Mouse (Mus musculus): ENCODE results near the gene Kpnb1. TPM values are rescaled to one million over a fixed set of nuclear protein-coding genes. Genes with fewer than 3 reads are reported as not detected.

Gene Kpnb1
- 82.8 and 88.9 TPM in 2 replicates for polyA plus RNA-seq (2016; fragmentation: Nextera tagmentation; extraction: Ambion mirVana)

DNA sequence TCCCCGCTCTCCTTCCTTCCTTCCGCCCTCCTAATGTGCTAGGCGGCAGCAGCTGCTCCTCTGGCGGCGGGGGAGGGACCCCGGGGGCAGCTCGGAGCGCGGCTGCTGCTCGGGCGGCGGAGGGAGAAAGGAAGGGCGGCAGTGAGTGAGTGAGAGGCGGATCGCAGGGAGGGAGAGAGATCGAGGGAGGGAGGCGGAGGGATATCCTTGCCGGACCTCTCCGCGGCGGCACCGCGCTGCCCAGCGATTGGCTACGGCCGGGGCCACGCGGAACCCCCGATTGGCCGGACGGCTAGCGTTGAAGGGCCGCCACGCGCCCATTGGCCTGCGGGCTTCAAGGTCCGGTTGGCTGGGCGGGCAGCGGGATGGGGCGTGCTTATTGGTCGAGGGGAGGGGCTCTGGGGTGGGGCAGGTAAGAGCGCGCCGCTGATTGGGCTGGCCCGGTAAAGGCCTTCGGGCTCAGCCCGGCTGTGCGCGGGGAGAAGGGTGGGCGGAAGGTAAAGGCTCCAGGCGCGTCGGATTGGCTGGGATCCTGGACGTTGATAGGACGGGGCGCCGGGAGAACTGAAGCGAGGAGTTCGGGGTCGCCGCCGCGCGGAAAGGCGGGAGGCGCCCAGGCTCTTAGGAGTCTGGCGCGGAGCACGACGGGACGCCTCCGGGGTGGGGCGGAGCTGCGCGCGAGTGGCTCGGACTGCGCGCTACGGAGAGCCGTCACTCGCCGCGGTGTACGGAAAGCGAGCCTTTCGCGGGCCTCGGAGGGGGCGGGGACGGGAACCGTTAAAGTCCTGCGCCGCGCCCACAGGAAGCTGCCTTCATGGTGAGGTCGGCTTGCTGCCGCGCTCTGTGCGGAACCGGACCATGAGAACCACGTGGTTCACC is at the start of gene Kpnb1:
Gene Kpnb1, minus strand, starts transcription at position 118 of the 879 bp plus-strand sequence.
- Histone ChIP-seq H3K9me3 (replicated peaks) (no peaks in the 10 kb centered on the region), H3K27ac (peak within 1 kb of the TSS; percentile 95), H3K4me1 (peaks cover 25% of the 10 kb centered on the region), H3K27me3 (ENCODE audit: low read depth, poor library complexity, severe bottlenecking) (no peaks in the 10 kb centered on the region), H3K4me3 (peak within 1 kb of the TSS; percentile 69), H3K36me3 (peaks cover 51% of the 10 kb centered on the region)
- WGBS = under 1% methylated on average over 100 of the region's 101 CpGs
- DNase-seq (ENCODE audit: low spot score) = peak; percentile 98

DNA sequence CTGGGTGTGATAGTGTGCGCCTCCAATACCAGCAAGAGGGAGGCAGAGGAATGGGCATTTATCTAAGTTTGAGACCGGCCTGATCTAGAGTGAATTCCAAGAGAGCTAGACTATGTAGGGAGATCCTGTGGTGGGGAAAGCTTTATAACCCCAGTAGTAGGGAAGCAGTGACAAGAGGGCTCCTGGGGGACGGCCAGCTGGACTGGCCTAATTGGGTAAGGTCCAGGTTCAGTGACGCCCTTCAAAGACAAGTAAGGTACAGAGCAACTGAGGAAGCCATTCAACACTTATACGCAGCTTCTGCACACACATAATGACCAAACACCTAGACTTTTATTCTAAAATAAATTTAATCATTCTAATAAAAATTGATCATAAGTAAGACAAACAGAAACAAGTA is 44.8 kb upstream of the Kpnb1 start:
- no peak for DNase-seq (ENCODE audit: low spot score)
- H3K4me1 ChIP-seq = no peaks in the 10 kb centered on the region
- no peak overlapping the region for H3K4me3 ChIP-seq
- H3K27me3 ChIP-seq (ENCODE audit: low read depth, poor library complexity, severe bottlenecking) = no peaks in the 10 kb centered on the region
- 91% methylated on average over 5 of the region's 5 CpGs for WGBS
- H3K9me3 ChIP-seq (replicated peaks) = no peaks in the 10 kb centered on the region
- no peak overlapping the region for H3K27ac ChIP-seq
- peaks cover 91% of the 10 kb centered on the region for H3K36me3 ChIP-seq

DNA sequence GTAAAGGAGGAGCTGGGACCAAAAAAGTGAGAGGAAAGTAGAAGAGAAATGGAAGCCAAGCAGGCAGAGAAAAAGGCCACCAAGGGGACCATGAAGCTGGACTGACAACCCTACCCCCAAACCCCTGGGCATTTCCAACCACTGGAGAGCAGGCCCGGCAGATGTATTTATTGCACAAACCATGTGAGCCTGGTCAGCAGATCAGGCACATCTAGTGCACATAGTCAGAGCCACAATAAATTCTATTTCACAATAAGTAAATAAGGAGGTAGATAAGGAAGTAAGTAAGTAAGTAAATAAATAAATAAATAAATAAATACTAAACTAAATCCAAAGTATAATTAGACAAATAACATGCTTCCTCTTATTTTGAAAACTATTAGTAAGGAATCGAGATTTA is 41.7 kb upstream of the Kpnb1 start:
- no peak for DNase-seq (ENCODE audit: low spot score)
- no peaks in the 10 kb centered on the region for H3K9me3 ChIP-seq (replicated peaks)
- peaks cover 92% of the 10 kb centered on the region for H3K36me3 ChIP-seq
- H3K4me1 ChIP-seq = no peaks in the 10 kb centered on the region
- H3K4me3 ChIP-seq = no peak overlapping the region
- H3K27ac ChIP-seq = no peak overlapping the region
- no peaks in the 10 kb centered on the region for H3K27me3 ChIP-seq (ENCODE audit: low read depth, poor library complexity, severe bottlenecking)
- WGBS = 87% methylated on average over 2 of the region's 2 CpGs

DNA sequence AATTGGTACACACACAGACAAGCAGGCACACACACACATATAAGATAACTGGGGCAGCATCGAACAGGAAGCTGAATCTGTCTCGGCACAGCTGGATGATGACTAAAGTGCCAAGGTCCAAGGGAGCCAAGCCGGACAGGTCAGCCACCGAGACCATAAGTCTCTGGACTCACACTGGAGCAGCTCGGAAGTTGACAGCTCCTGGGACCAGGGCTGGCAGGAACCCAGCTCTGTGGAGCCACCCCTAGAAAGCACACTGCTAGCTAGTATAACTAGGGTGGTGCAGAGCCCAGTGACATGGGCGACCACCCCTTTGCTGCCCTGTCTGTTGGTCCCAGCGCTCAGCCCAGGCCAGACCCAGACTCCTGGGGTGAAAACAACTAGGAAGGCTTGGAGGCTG is 41.3 kb upstream of the Kpnb1 start:
- Histone ChIP-seq H3K36me3 (peaks cover 91% of the 10 kb centered on the region), H3K9me3 (replicated peaks) (no peaks in the 10 kb centered on the region)

DNA sequence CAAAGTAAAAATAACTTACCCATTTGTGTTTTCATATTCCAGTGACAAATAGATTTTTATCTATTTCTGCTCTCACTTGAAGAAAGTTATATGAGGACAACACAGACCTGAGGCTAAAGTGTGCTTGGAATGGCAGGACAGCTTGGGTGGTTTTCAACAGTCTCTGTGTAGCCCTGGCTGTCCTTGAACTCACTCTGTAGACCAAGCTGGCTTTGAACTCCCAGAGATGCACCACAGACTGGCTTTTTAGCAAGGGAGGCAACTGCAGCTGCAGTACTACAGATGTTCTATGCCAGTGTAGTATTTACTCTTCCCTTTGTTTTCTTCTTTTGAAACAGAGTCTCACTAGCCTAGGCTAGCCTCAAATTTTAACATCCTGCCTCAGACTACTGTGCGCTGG is 38.5 kb upstream of the Kpnb1 start:
- no peak overlapping the region for H3K4me3 ChIP-seq
- H3K4me1 ChIP-seq = no peaks in the 10 kb centered on the region
- peaks cover 93% of the 10 kb centered on the region for H3K36me3 ChIP-seq
- WGBS = 97% methylated on average over 1 of the region's 1 CpGs
- no peaks in the 10 kb centered on the region for H3K27me3 ChIP-seq (ENCODE audit: low read depth, poor library complexity, severe bottlenecking)
- H3K9me3 ChIP-seq (replicated peaks) = no peaks in the 10 kb centered on the region
- H3K27ac ChIP-seq = no peak overlapping the region
- DNase-seq (ENCODE audit: low spot score) = no peak

More for the DNA sequence above, 41.3 kb upstream of the Kpnb1 start:
- WGBS = 93% methylated on average over 7 of the region's 7 CpGs
- Histone ChIP-seq H3K27ac (no peak overlapping the region), H3K4me1 (no peaks in the 10 kb centered on the region), H3K4me3 (no peak overlapping the region), H3K27me3 (ENCODE audit: low read depth, poor library complexity, severe bottlenecking) (no peaks in the 10 kb centered on the region)
- no peak for DNase-seq (ENCODE audit: low spot score)

DNA sequence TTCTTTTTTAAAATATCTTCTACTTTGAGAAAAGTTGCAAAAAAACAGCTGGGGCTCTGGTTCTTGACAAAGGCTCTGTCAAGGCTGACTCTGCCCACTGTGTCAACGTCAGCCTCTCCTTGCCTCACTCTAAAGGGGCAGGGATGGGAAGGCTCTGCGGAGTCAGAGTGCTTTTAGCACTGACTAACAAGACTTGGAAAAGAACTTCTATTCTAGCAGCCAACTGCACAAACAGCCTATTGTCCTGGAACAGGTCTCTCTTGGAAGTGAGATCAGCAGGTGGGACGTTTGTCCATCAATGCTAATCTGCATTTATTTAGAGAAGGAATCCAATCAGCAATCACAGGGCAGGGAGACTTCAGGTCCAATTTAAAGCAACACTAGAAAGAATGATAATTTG is 35.8 kb upstream of the Kpnb1 start:
- DNase-seq (ENCODE audit: low spot score) = no peak
- H3K36me3 ChIP-seq = peaks cover 91% of the 10 kb centered on the region
- no peaks in the 10 kb centered on the region for H3K9me3 ChIP-seq (replicated peaks)
- H3K4me1 ChIP-seq = no peaks in the 10 kb centered on the region
- WGBS = 82% methylated on average over 3 of the region's 3 CpGs
- H3K27ac ChIP-seq = no peak overlapping the region
- no peaks in the 10 kb centered on the region for H3K27me3 ChIP-seq (ENCODE audit: low read depth, poor library complexity, severe bottlenecking)
- no peak overlapping the region for H3K4me3 ChIP-seq

DNA sequence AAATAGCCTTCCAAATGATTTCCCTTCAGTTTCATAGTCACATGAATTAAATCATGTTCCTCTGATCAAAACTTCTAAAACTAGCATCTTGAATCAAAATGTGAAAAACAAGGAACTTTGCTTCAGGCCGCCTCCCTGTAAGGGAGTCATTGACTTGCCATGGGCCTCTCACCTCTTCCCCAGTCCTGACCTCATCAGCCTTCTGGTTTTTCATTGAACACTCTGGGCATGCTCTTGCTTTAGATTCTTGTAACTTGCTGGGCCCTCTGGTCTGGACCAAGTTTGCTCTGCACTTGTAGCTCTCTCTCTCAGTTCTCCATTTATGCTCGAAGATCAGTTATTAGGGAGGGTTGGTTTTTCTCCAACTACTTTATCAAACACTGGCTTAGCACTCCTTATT is 33.9 kb upstream of the Kpnb1 start:
- Histone ChIP-seq H3K9me3 (replicated peaks) (no peaks in the 10 kb centered on the region), H3K4me3 (no peak overlapping the region), H3K27me3 (ENCODE audit: low read depth, poor library complexity, severe bottlenecking) (no peaks in the 10 kb centered on the region), H3K27ac (no peak overlapping the region), H3K36me3 (peaks cover 91% of the 10 kb centered on the region), H3K4me1 (no peaks in the 10 kb centered on the region)
- DNase-seq (ENCODE audit: low spot score) = no peak
- 93% methylated on average over 2 of the region's 2 CpGs for WGBS

DNA sequence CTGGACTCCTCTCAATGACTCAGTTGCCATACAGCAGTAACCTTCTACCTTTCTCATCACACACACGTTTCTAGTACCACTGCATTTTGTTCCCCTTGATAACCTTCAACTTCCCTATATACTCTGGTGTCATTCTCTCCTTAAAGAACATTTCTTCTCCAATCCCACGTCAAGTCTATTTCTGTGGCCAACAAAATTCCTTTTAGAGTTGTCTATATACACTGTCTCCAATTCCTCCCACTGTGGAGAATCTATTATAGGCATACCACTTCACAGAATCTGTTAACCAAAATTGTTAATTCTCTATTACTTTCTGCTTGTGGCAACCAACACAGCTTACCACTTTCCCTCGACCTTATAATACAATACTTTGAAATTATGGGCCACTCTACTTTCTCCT is 32.5 kb upstream of the Kpnb1 start:
- DNase-seq (ENCODE audit: low spot score) = no peak
- Histone ChIP-seq H3K36me3 (peaks cover 94% of the 10 kb centered on the region), H3K9me3 (replicated peaks) (no peaks in the 10 kb centered on the region), H3K4me3 (no peak overlapping the region), H3K27me3 (ENCODE audit: low read depth, poor library complexity, severe bottlenecking) (no peaks in the 10 kb centered on the region), H3K27ac (no peak overlapping the region), H3K4me1 (no peaks in the 10 kb centered on the region)
- WGBS = 93% methylated on average over 3 of the region's 3 CpGs

DNA sequence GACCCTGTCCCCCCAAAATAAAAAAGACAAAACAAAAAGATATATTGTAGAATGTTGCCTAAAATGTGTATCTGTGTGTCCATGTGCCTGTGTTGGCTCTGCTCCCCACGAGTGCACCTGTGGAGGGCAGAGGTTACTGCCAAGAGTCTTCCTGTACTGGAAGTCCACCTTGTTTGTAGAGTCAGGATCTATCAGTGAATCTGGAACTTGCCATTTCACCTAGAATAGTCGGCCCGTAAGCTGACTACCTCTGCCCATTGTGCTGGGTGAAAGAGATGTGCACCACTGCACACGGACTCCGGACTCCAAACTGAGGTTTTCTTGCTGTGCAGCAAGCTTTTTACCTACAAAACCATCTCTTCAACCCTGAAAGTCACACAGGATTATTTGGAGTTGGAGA is 26.7 kb upstream of the Kpnb1 start:
- WGBS = 96% methylated on average over 5 of the region's 5 CpGs
- Histone ChIP-seq H3K36me3 (peaks cover 97% of the 10 kb centered on the region), H3K4me3 (no peak overlapping the region), H3K4me1 (peaks cover 11% of the 10 kb centered on the region), H3K27me3 (ENCODE audit: low read depth, poor library complexity, severe bottlenecking) (no peaks in the 10 kb centered on the region), H3K27ac (no peak overlapping the region), H3K9me3 (replicated peaks) (no peaks in the 10 kb centered on the region)
- no peak for DNase-seq (ENCODE audit: low spot score)

DNA sequence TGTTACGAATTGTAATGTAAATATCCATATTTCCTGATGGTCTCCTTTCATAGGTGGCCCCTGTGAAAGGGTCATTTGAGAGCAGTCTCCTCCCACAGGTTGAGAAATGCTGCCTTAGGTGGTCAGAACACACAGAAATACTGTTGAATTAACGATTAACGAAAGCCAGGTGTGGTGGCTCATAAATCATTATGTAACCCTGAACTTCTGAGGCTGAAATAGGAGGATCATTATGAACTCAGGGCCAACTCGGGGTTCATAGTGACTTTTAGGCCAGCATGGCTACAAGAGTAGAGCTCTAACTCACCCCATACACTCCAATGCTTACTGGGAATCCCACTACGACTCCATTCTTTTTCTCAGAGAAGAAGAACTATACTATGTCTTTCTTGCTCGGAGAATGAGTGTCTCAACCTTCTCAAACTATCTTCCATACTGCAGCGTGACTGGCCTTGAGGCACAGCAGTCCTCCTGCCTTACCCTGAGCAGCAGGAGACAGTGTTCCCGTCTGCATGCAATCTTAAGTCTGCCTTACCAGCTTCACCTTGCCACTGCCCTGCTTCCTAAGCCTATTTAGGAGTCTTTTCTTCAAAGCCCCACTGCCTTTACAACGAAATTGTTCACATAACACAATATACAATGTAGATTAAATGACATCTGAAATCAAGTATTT is 23.2 kb upstream of the Kpnb1 start:
- WGBS = 70% methylated on average over 9 of the region's 9 CpGs

DNA sequence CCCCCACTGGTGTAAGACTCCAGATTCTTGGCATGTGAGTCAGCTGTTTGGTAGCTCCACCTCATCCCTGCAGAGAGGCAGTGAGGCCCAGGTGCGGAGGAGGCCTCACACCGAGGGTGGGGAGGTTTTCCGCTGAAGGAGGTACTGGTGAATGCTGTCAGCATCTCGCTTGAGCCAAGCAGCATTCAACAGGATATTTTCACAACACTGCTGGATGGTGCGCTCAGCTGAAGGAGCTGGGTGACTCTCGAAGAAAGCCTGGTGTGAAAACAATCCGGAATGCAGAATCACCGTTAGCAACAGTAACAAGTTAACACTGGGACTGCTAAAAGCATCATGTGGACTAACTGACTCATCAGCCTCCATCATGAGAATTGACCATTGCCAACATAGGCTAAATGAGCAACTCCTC is 19.3 kb upstream of the Kpnb1 start:
- no peak overlapping the region for H3K27ac ChIP-seq
- H3K9me3 ChIP-seq (replicated peaks) = no peaks in the 10 kb centered on the region
- H3K27me3 ChIP-seq (ENCODE audit: low read depth, poor library complexity, severe bottlenecking) = no peaks in the 10 kb centered on the region
- H3K36me3 ChIP-seq = peaks cover 61% of the 10 kb centered on the region
- 84% methylated on average over 8 of the region's 8 CpGs for WGBS
- no peak for DNase-seq (ENCODE audit: low spot score)
- H3K4me3 ChIP-seq = no peak overlapping the region
- peaks cover 11% of the 10 kb centered on the region for H3K4me1 ChIP-seq

More for the DNA sequence above, 23.2 kb upstream of the Kpnb1 start:
- Histone ChIP-seq H3K27ac (no peak overlapping the region), H3K9me3 (replicated peaks) (no peaks in the 10 kb centered on the region), H3K36me3 (peaks cover 95% of the 10 kb centered on the region), H3K4me3 (no peak overlapping the region), H3K27me3 (ENCODE audit: low read depth, poor library complexity, severe bottlenecking) (no peaks in the 10 kb centered on the region), H3K4me1 (peaks cover 11% of the 10 kb centered on the region)
- DNase-seq (ENCODE audit: low spot score) = no peak

DNA sequence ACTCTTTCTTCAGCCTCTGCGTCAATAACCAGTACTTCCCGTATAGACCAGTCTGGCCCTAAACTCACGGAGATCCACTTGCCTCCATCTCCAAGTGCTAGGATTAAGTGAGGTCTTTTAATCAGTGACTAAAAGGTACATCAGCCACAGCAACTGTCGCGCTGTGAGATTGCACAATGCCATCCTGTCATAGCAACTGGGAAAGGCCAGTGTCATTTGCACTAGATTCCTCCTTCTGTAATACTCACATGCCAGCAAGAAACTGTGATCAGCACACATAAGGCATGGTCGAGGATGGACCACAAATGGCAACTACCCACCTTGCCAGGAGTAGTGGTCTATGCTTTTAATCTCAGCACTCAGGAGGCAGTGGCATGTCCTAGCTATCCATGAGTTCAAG is 11.8 kb upstream of the Kpnb1 start:
- WGBS = 90% methylated on average over 6 of the region's 6 CpGs
- H3K4me1 ChIP-seq = no peaks in the 10 kb centered on the region

DNA sequence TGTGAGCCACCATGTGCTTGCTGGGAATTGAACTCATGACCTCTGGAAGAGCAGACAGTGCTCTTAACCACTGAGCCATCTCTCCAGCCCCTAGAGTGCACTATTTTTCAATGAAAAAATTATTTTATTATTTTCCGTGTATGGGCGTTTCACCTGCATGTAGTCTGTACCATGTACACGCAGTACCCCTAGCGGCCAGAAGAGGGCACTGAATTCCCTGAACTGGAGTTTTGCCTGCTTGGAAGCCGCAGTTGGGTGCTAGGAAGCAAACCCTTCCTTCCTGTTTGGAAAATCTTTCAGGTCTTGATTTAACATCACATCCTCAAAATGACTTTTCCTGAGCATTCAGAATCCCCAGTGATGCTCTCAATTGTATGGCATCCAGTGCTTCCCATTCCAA is 10.9 kb upstream of the Kpnb1 start:
- H3K4me1 ChIP-seq = no peaks in the 10 kb centered on the region
- H3K27me3 ChIP-seq (ENCODE audit: low read depth, poor library complexity, severe bottlenecking) = no peaks in the 10 kb centered on the region
- 15% methylated on average over 5 of the region's 5 CpGs for WGBS
- H3K9me3 ChIP-seq (replicated peaks) = no peaks in the 10 kb centered on the region
- DNase-seq (ENCODE audit: low spot score) = peak; percentile 74
- H3K27ac ChIP-seq = no peak overlapping the region
- peaks cover 3% of the 10 kb centered on the region; the same call in 1 of the 2 replicates for H3K36me3 ChIP-seq
- no peak overlapping the region for H3K4me3 ChIP-seq

More for the DNA sequence above, 11.8 kb upstream of the Kpnb1 start:
- DNase-seq (ENCODE audit: low spot score) = no peak
- H3K36me3 ChIP-seq = peaks cover 3% of the 10 kb centered on the region; the same call in 1 of the 2 replicates
- H3K27me3 ChIP-seq (ENCODE audit: low read depth, poor library complexity, severe bottlenecking) = no peaks in the 10 kb centered on the region
- no peak overlapping the region for H3K27ac ChIP-seq
- H3K9me3 ChIP-seq (replicated peaks) = no peaks in the 10 kb centered on the region
- H3K4me3 ChIP-seq = no peak overlapping the region
